Mouse (Mus musculus) limb, embryonic 12.5 days (tissue): ENCODE results near the gene Nxn. TPM values are rescaled to one million over a fixed set of nuclear protein-coding genes. Genes with fewer than 3 reads are reported as not detected.

ENCODE experiments used
- ATAC-seq: fragments of 200-750 bp; cut with Nextera tagmentation; 2 replicates; pipeline ENCODE4 v1.8.0; 2017; ENCODE audit warnings: low read depth, moderate TSS enrichment; ENCODE audit not compliant: insufficient number of reproducible peaks, insufficient read depth, low FRiP score, low TSS enrichment
- H3K27ac ChIP-seq: fragments of 300-500 bp; sonication (generic); 2 replicates; pipeline ENCODE4 v1.5.1; 2016; ENCODE audit warnings: mild to moderate bottlenecking, moderate library complexity
- H3K27me3 ChIP-seq: fragments of 300-500 bp; sonication (generic); 2 replicates; pipeline ENCODE4 v1.6.1; 2016; ENCODE audit warnings: mild to moderate bottlenecking, moderate library complexity
- H3K36me3 ChIP-seq: fragments of 300-500 bp; sonication (generic); 2 replicates; pipeline ENCODE4 v1.6.1; 2016; ENCODE audit warnings: mild to moderate bottlenecking, moderate library complexity
- H3K4me1 ChIP-seq: fragments of 300-500 bp; sonication (generic); replicated peaks from 2 replicates; pipeline ENCODE4 v1.6.1; 2016
- H3K4me2 ChIP-seq: fragments of 300-500 bp; sonication (generic); 2 replicates; pipeline ENCODE4 v1.6.1; 2016; ENCODE audit warnings: mild to moderate bottlenecking, moderate library complexity
- H3K4me3 ChIP-seq: fragments of 300-500 bp; sonication (generic); replicated peaks from 2 replicates; pipeline ENCODE4 v1.5.1; 2016; ENCODE audit warnings: mild to moderate bottlenecking
- H3K9ac ChIP-seq: fragments of 300-500 bp; sonication (generic); replicated peaks from 2 replicates; pipeline ENCODE4 v1.6.1; 2016; ENCODE audit warnings: mild to moderate bottlenecking, moderate library complexity
- H3K9me3 ChIP-seq: fragments of 300-500 bp; sonication (generic); 2 replicates; pipeline ENCODE4 v1.6.1; 2016; ENCODE audit warnings: mild to moderate bottlenecking, moderate library complexity
- WGBS: fragments of 180-500 bp; shearing (Covaris S2); methylation state at CpG from one replicate; pipeline ENCODE4 v1.1.7; 2016; 5-methylcytosine and 5-hydroxymethylcytosine counted together
- polyA plus RNA-seq: library from polyadenylated mRNA; unstranded; fragments of >200 nt; fragmentation: Nextera tagmentation; extraction: Ambion mirVana; gene quantifications from 2 replicates; pipeline ENCODE4 v1.2.1, GENCODE M21; 2016

Nxn gene
- polyA plus RNA-seq, 1 experiment from 2014 or later, result 61.2 TPM

DNA sequence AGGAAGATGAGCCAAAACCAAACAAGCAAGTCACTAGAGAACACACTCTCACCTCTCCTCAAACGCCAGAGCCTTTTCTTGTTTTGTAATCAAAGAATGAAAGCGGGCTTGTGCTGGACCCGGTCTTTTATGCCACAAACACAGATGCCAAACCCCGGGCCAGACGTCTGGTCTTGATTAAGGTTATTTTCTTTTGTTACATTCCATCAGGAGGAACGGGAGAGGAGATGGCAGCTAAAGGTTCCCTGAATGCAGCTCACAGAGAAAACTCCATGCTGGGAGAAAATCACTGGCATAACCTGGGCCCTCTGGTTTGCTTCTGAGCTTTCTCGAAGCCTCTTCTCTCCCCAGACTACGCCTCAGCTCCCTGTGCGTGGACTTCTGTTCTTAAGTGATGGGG, 55.9 kb downstream of the Nxn start:
- peak overlapping the region; percentile 91 for H3K27ac ChIP-seq
- no peaks in the 10 kb centered on the region for H3K9me3 ChIP-seq
- peak overlapping the region; percentile 26; the same call in 1 of the 2 replicates for H3K4me2 ChIP-seq
- no peak overlapping the region for H3K4me3 ChIP-seq
- H3K9ac ChIP-seq, result no peak overlapping the region
- no peak for ATAC-seq
- no peaks in the 10 kb centered on the region for H3K27me3 ChIP-seq
- 14% methylated on average over 9 of the region's 9 CpGs for WGBS
- no peaks in the 10 kb centered on the region for H3K36me3 ChIP-seq
- peaks cover 35% of the 10 kb centered on the region for H3K4me1 ChIP-seq

DNA sequence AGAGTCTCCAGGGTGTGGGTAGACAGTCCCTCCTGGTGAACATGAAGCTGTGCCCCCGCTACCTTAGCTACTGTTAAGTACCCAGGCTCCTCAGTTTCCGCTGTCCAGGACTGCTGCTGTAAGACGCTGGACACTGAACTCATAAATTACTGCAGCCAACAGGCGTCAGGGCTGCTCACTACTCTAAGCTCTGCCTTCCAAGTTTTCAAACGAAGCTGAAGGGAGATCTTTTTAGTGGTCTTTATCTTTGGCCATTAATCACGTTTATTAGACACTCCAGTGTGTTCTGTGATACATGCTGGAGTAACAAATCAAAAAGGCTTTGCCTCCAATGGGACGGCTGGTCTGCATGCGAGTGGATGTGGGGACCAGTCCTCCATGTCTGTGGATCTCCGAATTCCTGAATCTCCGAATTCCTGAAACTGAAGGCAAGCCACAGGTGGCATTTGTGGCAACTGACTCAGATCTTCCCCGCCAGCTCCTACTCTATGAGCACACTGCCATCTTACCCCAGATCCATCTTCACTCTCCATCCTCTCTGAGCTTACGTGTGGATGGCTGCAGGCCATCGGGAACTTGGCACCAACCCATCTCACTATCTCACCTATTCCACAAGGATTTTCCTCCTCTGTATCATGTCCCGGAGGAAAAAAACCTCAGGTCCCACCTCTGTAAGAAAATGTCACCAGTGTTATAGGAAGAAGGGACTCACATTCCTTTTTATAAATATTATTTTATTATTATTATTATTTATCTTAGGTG, 56.9 kb downstream of the Nxn start:
- Histone ChIP-seq H3K36me3 (no peaks in the 10 kb centered on the region), H3K4me2 (no peak overlapping the region), H3K4me1 (peaks cover 42% of the 10 kb centered on the region), H3K4me3 (no peak overlapping the region), H3K9ac (no peak overlapping the region), H3K27me3 (no peaks in the 10 kb centered on the region), H3K27ac (peak overlapping the region; percentile 37), H3K9me3 (no peaks in the 10 kb centered on the region)
- ATAC-seq, result no peak
- 38% methylated on average over 14 of the region's 14 CpGs for WGBS

DNA sequence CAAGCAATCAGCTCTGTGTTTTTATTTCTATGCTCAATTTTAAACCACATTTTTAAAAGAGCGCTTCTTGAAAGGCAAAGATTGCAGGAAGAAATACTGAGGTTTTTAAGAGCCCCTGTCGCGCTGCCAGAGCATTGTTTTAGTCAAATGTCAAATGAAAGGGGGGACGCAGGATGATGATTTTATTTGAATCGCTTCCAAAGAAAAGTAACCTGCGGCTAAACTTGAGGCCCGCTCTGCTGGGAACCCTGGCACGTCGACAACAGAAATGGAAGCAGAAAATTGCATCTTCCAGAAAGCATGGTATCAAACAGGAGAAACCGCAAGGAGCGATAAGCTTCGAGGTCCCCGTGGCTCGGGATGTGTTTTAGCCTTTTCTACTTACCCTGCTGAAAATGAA, 57.8 kb downstream of the Nxn start:
- Histone ChIP-seq H3K27me3 (no peaks in the 10 kb centered on the region), H3K9ac (no peak overlapping the region), H3K4me3 (no peak overlapping the region), H3K9me3 (no peaks in the 10 kb centered on the region), H3K36me3 (no peaks in the 10 kb centered on the region), H3K4me1 (peaks cover 42% of the 10 kb centered on the region), H3K27ac (no peak overlapping the region), H3K4me2 (no peak overlapping the region)
- ATAC-seq, result no peak
- WGBS, result 58% methylated on average over 14 of the region's 14 CpGs

DNA sequence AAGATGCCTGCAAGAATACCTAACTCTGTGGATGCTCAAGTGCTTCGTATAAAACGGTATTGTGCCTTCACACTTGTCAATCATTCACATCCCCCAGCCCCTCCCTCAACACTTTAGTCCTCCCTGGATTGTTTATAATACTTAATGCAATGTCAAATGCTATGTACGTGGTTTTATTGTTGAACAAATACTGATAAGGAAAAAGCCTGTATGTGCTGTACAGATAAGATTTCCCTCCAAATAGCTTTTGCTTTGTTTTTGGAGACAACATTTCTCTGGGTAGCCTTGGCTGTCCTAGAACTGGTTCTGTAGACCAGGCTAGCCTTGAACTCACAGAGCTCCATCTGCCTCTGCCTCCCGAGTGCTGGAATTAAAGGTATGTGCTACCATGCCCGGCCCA, 59.1 kb downstream of the Nxn start:
- Histone ChIP-seq H3K4me1 (peaks cover 42% of the 10 kb centered on the region), H3K27me3 (no peaks in the 10 kb centered on the region), H3K4me2 (no peak overlapping the region), H3K9me3 (no peaks in the 10 kb centered on the region), H3K9ac (no peak overlapping the region), H3K27ac (no peak overlapping the region), H3K36me3 (no peaks in the 10 kb centered on the region), H3K4me3 (no peak overlapping the region)
- WGBS, result 90% methylated on average over 5 of the region's 5 CpGs
- ATAC-seq, result no peak

DNA sequence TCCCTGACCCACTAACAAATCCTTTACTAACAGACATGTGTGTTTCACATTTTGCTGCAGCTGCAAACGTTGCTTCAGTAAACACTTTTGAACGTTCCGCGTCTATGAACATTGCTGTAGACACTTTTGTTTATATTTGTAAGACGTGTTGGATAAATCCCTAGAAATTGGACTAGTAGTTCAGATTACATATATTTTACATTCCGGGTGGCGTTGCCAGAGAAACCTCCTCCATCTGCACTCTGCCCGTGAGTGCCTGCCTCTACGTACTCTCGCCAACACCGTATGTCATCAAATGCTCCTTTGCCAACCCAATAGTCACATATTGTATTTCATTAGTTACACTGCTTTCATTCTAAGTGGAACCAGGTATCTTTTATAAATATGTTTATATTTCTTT, 59.8 kb downstream of the Nxn start:
- Histone ChIP-seq H3K36me3 (no peaks in the 10 kb centered on the region), H3K4me1 (peaks cover 41% of the 10 kb centered on the region), H3K9ac (no peak overlapping the region), H3K27ac (no peak overlapping the region), H3K9me3 (no peaks in the 10 kb centered on the region), H3K4me2 (no peak overlapping the region), H3K27me3 (no peaks in the 10 kb centered on the region), H3K4me3 (no peak overlapping the region)
- no peak for ATAC-seq
- WGBS, result 88% methylated on average over 11 of the region's 11 CpGs

DNA sequence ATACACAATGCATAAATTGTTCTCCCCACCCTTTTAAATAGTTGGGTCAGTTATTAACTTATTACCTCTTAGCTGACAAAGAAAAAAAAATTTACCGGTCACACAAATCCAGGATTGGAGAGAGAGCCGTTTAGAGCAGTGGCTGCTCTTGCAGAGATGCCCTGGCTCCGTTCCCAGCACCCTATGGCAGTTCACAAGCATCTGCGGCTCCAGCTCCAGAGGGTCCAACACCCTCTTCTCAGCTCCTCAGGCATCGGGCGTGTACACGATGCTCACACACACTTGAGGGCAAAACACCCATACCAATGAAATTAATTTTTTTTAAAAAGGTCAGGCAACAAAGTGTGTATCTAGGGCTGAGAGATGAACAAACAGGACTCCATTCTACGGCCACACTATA, 60.3 kb downstream of the Nxn start:
- no peak overlapping the region for H3K9ac ChIP-seq
- no peaks in the 10 kb centered on the region for H3K9me3 ChIP-seq
- H3K4me3 ChIP-seq, result no peak overlapping the region
- no peak for ATAC-seq
- no peak overlapping the region for H3K4me2 ChIP-seq
- H3K36me3 ChIP-seq, result no peaks in the 10 kb centered on the region
- H3K27me3 ChIP-seq, result no peaks in the 10 kb centered on the region
- H3K27ac ChIP-seq, result no peak overlapping the region; the same call in 1 of the 2 replicates
- H3K4me1 ChIP-seq, result peaks cover 36% of the 10 kb centered on the region
- 90% methylated on average over 8 of the region's 8 CpGs for WGBS

DNA sequence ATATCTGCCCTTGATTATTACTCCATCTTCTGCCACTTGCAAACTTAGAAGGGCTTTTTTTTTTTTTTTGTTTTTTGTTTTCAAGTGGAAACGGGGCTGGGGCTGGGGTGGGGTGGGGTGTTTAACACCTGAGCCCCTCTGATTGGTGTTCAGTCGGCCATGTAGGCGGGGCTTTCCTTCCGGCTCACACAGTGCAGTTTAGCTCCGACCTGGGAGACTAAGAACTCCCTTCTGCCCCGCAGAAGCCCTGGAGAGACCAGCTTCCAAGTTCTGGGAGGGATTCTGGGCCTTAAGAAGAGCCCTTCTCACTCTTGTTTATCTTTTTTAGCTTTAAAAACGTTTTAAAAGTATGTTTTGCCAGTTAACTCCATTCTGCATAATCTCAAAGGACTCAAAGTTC, 61.2 kb downstream of the Nxn start:
- ATAC-seq, result no peak
- Histone ChIP-seq H3K36me3 (no peaks in the 10 kb centered on the region), H3K4me2 (0 out of 2 replicates have a peak overlapping the region, but pooled peaks have one; percentile 11), H3K27ac (peak overlapping the region; percentile 72), H3K9me3 (no peaks in the 10 kb centered on the region), H3K4me1 (peaks cover 31% of the 10 kb centered on the region), H3K27me3 (no peaks in the 10 kb centered on the region), H3K9ac (no peak overlapping the region), H3K4me3 (no peak overlapping the region)
- whole genome bisulfite sequencing, result 4% methylated on average over 7 of the region's 7 CpGs

DNA sequence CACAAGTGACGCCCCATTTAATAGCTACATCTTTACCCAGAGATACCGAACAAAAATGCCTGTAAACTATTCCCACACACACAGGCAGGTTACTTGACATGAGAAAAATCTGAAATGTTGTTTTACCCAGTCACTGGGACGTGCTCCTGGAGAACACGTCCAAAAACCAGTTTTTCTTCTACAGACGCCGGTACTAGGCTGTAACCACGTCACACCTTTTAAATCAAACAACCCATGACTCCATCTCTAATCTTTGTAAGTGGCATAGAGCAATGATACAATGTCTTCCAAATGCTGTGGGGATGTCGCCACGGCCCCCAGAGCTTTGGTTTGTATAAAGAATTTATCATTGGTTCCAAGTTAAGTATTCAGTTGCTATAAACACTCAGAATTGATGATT, 61.7 kb downstream of the Nxn start:
- 76% methylated on average over 9 of the region's 9 CpGs for WGBS
- peaks cover 32% of the 10 kb centered on the region for H3K4me1 ChIP-seq
- no peak for ATAC-seq
- 0 out of 2 replicates have a peak overlapping the region, but pooled peaks have one; percentile 11 for H3K4me2 ChIP-seq
- no peaks in the 10 kb centered on the region for H3K36me3 ChIP-seq
- H3K4me3 ChIP-seq, result no peak overlapping the region
- H3K27me3 ChIP-seq, result no peaks in the 10 kb centered on the region
- H3K9me3 ChIP-seq, result no peaks in the 10 kb centered on the region
- no peak overlapping the region for H3K9ac ChIP-seq
- no peak overlapping the region for H3K27ac ChIP-seq

DNA sequence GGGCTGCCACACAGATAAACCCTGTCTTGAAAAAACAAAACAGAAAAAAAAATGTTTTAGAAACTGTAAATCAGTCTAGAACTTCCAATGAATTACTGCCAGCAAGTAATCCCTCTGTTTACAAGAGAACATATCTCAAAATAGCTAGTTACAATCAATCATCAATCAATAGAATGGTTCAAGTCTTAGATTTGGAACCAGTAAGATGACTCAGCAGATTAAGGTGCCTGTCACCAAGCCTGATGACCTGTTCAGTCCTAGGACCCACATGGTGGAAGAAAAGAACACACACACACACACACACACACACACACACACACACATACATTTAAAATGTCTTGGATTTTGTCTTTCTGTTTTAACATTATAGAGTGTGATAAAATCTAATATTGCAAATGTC, 62.7 kb downstream of the Nxn start:
- Histone ChIP-seq H3K4me1 (peaks cover 29% of the 10 kb centered on the region), H3K36me3 (no peaks in the 10 kb centered on the region), H3K27ac (no peak overlapping the region)

DNA sequence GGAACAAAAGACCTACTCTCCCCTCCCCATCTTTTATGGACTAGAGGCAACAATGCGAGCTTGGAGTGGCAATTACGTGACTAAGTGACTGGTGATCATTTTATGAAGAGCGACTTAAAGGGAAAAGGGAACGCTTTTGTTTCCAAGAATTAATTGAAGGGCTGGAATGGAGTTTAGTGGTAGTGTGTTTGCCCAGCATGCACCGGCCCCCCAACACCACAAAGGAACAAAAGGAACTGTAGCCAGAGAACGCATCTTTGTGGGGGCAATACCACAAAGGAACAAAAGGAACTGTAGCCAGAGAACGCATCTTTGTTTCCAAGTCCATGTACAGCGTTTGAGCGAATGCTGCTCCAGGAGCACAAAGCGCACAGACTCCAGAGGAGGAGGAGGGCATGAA, 64.0 kb downstream of the Nxn start:
- 80% methylated on average over 10 of the region's 10 CpGs for WGBS
- Histone ChIP-seq H3K4me2 (no peak overlapping the region), H3K27me3 (no peaks in the 10 kb centered on the region), H3K4me3 (no peak overlapping the region), H3K27ac (0 out of 2 replicates have a peak overlapping the region, but pooled peaks have one; percentile 53), H3K36me3 (no peaks in the 10 kb centered on the region), H3K4me1 (peaks cover 24% of the 10 kb centered on the region), H3K9ac (no peak overlapping the region), H3K9me3 (no peaks in the 10 kb centered on the region)
- ATAC-seq, result no peak

More for the DNA sequence above, 62.7 kb downstream of the Nxn start:
- Histone ChIP-seq H3K4me3 (no peak overlapping the region), H3K4me2 (no peak overlapping the region), H3K27me3 (no peaks in the 10 kb centered on the region), H3K9me3 (no peaks in the 10 kb centered on the region), H3K9ac (no peak overlapping the region)
- no peak for ATAC-seq

DNA sequence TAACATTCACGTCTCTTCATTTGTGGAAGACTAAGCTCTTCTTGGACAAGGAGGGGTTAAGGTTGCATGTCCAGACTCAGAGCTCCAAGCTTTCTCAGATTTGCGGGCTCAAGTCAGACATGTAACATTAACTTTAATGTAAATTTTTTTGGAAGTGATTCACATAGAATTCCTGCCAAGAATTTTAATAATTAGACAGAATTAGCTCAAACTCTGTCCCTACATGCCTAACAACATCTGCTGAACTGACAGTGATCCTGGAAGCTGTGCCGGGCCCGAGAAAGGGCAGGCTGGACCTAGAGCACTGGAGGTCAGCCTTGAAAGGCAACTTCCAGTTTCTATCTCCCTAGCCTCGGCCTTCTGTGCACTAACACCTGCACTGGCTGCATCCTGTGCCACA, 66.7 kb downstream of the Nxn start:
- ATAC-seq, result no peak
- H3K9me3 ChIP-seq, result no peaks in the 10 kb centered on the region
- H3K27ac ChIP-seq, result peak overlapping the region; percentile 41
- no peak overlapping the region for H3K4me2 ChIP-seq
- H3K36me3 ChIP-seq, result no peaks in the 10 kb centered on the region
- H3K4me3 ChIP-seq, result no peak overlapping the region
- H3K9ac ChIP-seq, result no peak overlapping the region
- H3K4me1 ChIP-seq, result peaks cover 39% of the 10 kb centered on the region
- H3K27me3 ChIP-seq, result 0 out of 2 replicates have a peak, but pooled peaks cover 4% of the 10 kb centered on the region
- 48% methylated on average over 5 of the region's 5 CpGs for WGBS
